Mouse (Mus musculus): ENCODE results near the gene Ndufa3. TPM values are rescaled to one million over a fixed set of nuclear protein-coding genes. Genes with fewer than 3 reads are reported as not detected.
A peak's percentile ranks its signal among the peaks of the same experiment; 100 is the strongest.

The Ndufa3 gene
- total RNA-seq, 1 experiment from 2014 or later: 132 TPM

DNA sequence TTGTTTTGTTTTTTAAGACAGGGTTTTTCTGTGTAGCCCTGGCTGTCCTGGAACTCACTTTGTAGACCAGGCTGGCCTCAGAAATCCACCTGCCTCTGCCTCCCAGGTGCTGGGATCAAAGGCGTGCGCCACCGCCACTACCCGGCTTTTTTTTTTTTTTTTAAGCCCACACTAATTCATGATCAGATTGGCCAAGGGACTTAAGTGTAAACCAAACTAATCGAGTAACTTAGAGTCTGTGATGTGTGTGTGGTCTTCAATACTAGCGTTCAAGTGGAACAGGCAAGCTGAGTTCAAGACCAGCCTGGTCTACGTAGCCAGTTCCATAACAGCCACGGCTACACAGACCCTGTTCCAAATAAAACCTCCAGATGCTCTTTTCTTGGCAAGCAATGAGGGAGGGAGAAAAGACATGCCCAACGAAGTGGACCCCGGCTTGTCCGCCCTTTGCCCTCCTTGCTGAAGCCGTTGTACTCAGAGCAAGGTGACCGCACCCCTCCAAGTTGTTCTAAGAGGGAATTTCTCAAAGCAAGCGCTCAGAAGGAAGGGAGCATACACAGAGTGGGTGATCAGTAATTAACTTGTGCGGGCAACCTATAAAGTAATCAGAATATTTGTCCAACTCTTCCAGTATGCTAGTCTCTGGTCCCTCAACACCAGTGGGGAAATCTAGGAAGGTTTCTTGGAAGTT is 47.5 kb downstream of the Ndufa3 start:
- ATAC-seq (replicated peaks; ENCODE audit: low read depth, poor library complexity, severe bottlenecking): no peak

- ATAC-seq (replicated peaks; ENCODE audit: low read depth, poor library complexity, severe bottlenecking): peak; percentile 94
Observed at GRCm38 (mm10) chr7:3665215-3666114, 48.3 kb downstream of the Ndufa3 start, which contains the start of gene Leng1. Gene Leng1 (minus strand): TSS chr7:3665840.

DNA sequence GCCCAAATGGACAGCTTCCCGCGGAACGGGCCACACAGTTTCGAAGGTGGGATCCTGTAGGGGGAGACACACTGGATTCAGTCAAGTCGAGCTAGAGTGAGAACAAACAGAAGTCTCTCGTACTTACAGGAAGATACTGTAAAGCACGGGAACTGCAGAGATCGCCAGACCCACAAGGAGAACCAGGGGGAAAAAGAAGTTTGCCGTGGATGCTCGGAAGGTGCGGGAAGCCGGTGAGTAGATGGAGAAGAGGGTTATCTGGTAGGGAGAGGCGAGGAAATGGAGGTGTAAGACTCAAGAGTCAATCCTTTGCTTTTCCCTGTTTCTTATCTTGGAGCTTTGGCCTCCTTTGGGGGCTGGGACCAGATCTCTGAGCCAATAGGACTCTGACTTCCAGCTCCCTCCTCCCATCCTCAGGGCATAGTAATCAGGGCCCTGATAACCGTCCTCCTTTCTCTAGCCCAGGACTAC is 49.8 kb downstream of the Ndufa3 start:
- peak; percentile 16; the same call in 1 of the 2 replicates for ATAC-seq (replicated peaks; ENCODE audit: low read depth, poor library complexity, severe bottlenecking)

Other genes starting within 250 kb of the Ndufa3 start
- gene Cacng8, start 226.7 kb upstream of the Ndufa3 start, total RNA-seq (2017): not detected in 2 replicates
- not detected in 2 replicates for gene Cacng6, start 193.2 kb upstream of the Ndufa3 start, total RNA-seq (2017)
- not detected in 2 replicates for gene Tarm1, start 114.7 kb upstream of the Ndufa3 start, total RNA-seq (2017)
- gene Oscar, start 1.2 kb upstream of the Ndufa3 start, total RNA-seq (2017): not detected in 2 replicates
- gene Tfpt, start 12.6 kb downstream of the Ndufa3 start, total RNA-seq (2017): 30.3 and 32.8 TPM in 2 replicates
- gene Prpf31, start 12.6 kb downstream of the Ndufa3 start, total RNA-seq (2017): 103 and 108 TPM in 2 replicates
- gene Cnot3, start 27.9 kb downstream of the Ndufa3 start, total RNA-seq (2017): 22.7 and 48.4 TPM in 2 replicates
- gene Leng1, start 48.5 kb downstream of the Ndufa3 start, total RNA-seq (2017): 12.4 and 13.9 TPM in 2 replicates
- gene Tmc4, start 60.2 kb downstream of the Ndufa3 start, total RNA-seq (2017): 2.8 and 3.5 TPM in 2 replicates
- 22.9 and 29.2 TPM in 2 replicates for gene Tsen34, start 75.5 kb downstream of the Ndufa3 start, total RNA-seq (2017)
- gene Mboat7, start 76.2 kb downstream of the Ndufa3 start, total RNA-seq (2017): 23.5 and 37.0 TPM in 2 replicates
- 1,976 and 2,051 TPM in 2 replicates for gene Rps9, start 86.6 kb downstream of the Ndufa3 start, total RNA-seq (2017)
- 1.3 and 1.7 TPM in 2 replicates for gene Pirb, start 103.0 kb downstream of the Ndufa3 start, total RNA-seq (2017)
- 0.53 TPM in 1 of 2 replicates, not detected in the other for gene Gm15448, start 208.3 kb downstream of the Ndufa3 start, total RNA-seq (2017)
- 0.05 and 0.64 TPM in 2 replicates for gene Pira2, start 227.7 kb downstream of the Ndufa3 start, total RNA-seq (2017)

All from common myeloid progenitor, adult 5-6 weeks (primary cell).